Mouse (Mus musculus) megakaryocyte, embryonic 14.5 days (primary cell): ENCODE data around the gene C1qbp.

ENCODE experiments used
- FLI1 ChIP-seq: IDR thresholded peaks from 2 replicates; pipeline ENCODE4 v1.6.1; 2012; ENCODE audit warnings: low read length, inconsistent platforms, mixed read lengths
- GATA1 ChIP-seq: IDR thresholded peaks from 3 replicates; pipeline ENCODE4 v1.6.1; 2012; ENCODE audit warnings: mixed read lengths, low read length, inconsistent platforms, borderline replicate concordance

DNA sequence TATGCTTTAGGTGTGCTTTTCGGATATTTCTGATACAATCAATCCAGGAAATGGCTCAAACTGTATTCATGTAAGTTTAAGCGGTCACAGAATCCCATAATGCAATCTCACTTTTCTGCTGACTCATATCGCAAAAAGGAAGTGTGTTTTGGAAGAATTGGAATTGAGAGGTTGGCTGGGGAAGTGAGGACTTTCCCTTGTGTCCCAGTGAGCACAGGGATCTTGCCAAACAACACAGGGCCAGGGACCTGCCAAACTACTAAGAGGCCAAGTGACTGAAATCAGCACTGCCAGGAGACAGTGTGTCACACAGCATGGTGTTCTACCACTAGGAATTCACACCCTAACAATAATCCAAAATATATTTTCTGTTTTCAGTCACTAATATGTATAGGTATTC is 25.5 kb upstream of the C1qbp start:
- TF ChIP-seq GATA1 (no peak), FLI1 (no peak)
